Mouse (Mus musculus): ENCODE results near the gene Slc10a1.

Gene Slc10a1

DNA sequence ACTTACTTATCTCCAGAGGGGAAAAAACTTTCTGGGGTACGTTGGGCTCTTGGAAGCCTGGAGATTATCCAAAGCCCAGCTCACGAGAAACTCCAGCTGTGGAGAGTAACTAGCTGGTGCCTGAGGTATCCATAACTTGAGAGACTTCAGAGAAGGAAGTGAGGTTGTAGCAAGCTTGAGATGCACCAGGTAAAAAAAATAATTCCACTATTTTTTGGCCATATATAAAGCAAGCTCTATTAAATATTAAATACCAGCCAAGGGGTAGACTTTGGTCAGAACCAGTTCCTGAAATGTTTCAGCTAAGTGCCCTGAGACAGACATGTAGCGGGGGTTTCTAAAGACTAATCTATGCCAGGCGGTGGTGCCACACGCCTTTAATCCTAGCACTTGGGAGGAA, at the start of gene Slc10a1:
Gene Slc10a1 (minus strand): TSS at position 101 of the 400 bp plus-strand sequence.
- no peak for DNase-seq

DNA sequence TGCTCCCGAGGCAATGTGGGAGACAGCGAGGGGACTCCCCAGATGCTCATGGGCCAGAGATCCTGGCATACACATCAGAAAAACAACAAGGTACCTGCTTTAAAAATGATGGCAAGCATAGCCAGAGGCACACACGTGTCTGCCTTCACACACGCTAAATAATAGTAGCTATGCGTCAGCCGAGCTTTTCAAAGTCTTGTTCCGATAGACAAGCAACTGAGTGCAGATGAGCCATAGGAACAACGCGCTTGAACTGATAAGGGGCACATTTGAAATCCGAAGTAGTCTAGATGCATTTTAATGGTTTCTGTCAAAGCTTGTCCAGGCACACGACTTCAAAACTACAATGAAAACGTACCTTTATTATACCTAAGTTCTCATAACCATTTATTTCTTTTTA, 49.1 kb upstream of the Slc10a1 start:
- DNase-seq: no peak

DNA sequence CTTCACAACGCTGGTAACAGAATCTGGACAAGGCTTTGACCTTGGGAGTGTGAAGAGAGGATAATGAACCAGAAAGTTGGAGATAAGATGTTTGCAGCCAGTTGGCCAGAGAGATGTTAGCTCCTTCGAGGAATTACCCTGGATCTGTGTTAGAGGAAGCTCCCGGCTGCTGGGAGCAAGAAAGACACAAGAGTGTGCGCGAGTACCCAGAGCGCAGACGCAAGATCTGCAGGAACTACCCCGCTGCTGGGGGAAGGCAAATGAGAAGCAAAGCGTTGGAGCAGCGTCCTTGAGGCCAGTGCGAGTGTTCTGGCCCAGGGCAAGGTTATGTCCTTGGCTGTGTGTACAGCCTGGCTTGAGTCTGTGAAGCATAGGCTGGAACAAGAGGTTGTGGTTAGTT, 45.0 kb upstream of the Slc10a1 start:
- DNase-seq: no peak

GRCm38 (mm10) chr12:81011994-81012393, 43.5 kb upstream of the Slc10a1 start:
- DNase-seq: no peak

DNA sequence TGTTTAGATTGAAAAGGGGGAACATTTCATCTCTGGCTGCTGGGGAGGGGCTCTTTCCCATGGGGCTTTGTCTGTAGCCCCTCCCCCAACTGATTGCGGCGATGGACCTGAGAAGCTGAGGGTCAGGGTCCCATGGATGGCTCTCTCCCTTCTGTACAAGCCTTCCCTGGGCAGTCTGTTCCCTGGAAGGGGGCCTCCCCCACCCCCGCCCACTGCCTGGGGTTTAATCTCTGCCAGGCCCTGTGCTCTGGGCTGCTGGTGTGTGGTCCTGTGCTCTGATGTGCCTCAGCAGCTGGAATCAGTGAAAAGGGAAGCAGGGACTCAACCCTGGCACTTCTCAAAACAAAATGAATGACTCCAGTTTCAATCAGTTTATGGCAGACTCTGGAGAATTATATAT, 41.3 kb upstream of the Slc10a1 start:
- no peak for DNase-seq

- DNase-seq: no peak
These were observed 34.5 kb upstream of the Slc10a1 start for GRCm38 (mm10) chr12:81002841-81003635.

DNA sequence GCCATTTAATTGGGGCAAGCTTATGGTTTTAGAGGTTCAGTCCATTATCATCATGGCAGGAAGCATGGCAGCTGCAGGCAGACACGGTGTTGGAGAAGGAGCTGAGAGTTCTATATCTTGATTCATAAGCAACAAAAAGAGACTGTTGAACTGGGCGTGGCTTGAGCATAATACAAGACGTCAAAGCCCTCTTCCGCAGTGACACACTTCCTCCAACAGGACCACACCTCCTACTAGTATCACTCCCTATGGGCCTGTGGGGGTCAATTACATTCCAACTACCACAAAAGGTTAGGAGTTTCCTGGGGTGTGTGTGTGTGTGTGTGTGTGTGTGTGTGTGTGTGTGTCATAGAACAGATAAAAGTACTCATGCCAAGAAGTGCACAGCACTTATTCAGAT, 32.4 kb upstream of the Slc10a1 start:
- no peak for DNase-seq

DNA sequence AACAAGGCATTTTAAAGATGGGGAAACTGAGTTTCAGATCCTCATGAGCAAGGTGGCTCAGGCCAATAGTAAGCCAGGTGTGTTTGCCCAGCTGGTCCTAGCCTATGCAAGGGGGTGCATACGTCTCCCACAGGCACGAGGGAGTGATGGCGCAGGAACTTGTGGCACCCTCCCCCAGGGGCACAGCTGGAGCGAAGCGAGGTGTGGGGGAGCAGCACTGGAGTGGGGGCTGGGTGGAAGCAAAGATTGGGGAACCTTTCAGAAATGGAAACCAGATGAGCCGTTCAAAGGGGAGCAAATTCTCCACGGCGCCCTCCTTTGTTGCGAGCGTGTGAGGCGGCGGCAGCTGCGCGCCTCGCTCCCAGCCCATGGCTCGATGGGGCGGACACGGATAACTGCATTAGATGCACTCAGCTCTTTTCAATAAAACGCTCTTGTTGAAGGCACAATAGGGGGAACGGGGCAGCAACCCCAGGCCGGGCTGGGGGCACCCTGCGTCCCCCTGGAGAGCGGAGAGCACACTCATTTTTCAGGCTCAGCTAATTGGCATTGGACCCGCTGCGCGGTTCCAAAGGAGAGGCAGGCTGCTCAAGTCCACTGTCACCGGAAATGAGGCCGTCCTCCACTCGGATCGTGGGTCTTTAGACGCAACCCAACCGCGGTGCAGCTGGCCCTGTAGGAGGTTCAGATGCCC, 30.2 kb upstream of the Slc10a1 start:
- DNase-seq: no peak

- no peak for DNase-seq
These were observed 29.1 kb upstream of the Slc10a1 start for GRCm38 (mm10) chr12:80997652-80998051.

DNA sequence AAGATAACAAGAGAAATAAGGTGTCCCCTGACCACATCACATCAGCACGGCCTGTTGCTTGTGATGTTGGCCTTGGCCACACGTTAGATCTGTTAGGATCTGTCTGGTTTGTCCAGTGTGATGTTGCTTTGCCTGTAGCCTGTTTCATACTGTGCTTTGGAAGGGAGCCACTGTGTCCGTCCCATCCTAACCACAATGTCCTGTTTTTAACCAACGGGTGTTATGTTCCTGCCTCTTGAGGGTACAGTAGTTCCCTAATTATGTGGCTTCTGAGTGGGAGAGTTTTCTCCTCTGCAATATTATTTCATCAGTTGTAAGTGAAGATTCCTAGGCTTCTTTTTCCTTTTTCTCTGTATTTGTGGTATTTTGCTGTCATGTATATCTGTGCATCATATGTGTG, 26.8 kb upstream of the Slc10a1 start:
- no peak for DNase-seq

GRCm38 (mm10) chr12:80993773-80994172, 25.3 kb upstream of the Slc10a1 start:
- no peak for DNase-seq

GRCm38 (mm10) chr12:80992540-80993122, 24.1 kb upstream of the Slc10a1 start:
- DNase-seq: no peak

- DNase-seq: no peak
These were observed 23.3 kb upstream of the Slc10a1 start for GRCm38 (mm10) chr12:80991806-80992205.

- no peak for DNase-seq
These were observed 22.5 kb upstream of the Slc10a1 start for GRCm38 (mm10) chr12:80990901-80991445.

GRCm38 (mm10) chr12:80988286-80988685, 19.8 kb upstream of the Slc10a1 start:
- DNase-seq: no peak

DNA sequence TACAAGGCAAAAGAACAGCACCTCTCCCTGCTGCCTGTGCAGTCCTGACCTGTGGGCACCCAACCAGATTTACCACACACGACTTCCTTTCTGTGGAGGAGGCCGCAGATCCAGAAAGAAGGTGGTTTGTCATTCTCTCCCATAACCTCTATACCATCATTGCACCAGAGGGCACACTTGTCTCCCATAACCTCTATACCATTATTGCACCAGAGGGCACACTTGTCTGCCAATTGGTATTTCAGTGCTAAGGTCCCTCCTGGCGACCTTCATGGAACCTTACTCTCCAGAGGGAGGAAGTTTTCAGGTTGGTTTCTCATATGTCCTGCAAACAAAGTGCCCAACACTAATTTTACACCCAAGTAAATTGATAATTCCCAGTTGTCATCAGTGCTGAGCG, 18.1 kb upstream of the Slc10a1 start:
- DNase-seq: no peak

DNA sequence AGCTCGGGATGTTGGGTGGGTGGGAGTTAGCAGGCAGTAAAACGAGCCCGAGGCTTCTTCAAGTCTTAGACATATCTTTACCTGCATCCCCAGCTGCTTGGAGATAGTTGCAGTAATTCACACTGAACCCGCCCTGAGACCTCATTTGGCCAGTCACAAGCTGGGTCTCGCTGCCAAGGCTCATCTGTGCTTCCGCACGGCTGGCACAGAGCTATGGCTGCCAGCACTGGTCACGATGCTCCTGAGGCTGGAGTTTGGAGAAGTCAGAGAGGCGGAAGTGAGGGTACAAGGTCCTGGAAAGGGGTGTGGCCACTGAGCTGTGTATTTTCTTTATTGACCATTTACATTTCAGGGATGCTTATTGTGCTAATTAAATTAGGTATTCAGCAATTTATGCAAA, 15.2 kb upstream of the Slc10a1 start:
- DNase-seq: no peak

DNA sequence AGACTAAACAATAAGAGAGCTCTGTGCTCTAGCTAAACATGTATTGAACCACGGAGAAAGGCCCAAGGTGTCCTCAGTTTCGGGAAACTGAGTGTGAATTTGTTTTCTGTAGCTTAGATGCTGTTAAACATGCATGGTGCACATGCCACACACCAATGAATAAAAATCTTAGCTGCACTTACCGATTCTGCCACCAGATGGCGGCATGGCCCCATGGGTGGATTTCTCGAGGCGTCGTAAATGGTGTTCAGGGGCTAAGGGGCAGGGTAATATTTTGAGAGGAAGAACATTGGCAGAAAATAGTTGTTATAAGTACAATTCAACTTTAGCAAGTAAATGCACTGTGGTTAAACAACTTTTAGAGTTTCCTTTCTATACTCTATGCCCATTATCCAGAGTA, 13.8 kb upstream of the Slc10a1 start:
- peak; percentile 76 for DNase-seq

- DNase-seq: no peak
These were observed 7.6 kb upstream of the Slc10a1 start for GRCm38 (mm10) chr12:80975939-80976671.

GRCm38 (mm10) chr12:80971756-80972155, 3.3 kb upstream of the Slc10a1 start:
- DNase-seq: no peak

DNA sequence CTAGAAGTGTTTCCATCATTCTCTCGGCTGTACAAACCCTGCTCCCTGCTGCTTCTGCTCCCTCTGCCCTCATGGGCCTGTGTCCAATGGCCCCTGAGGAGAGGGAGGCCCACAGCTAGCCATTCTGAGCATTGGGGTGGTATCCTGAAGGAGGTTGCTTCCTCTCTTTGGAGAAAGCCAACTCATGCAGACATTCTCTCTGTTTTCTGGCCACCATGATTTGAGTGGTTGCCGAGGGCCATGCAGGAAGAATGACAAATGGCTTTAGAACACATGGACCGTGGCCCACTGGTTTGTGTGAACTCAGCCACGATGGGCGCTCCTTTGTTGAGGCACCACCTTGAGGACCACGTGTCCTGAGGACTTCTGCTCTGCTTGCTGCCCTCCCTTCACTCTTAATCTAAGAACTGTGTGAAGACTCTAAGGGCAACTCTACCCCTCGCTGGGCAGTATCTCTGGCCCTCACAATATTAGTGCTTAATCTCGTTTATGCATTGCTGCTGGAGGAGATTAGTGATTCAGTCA, 1.7 kb upstream of the Slc10a1 start:
- DNase-seq: no peak

DNA sequence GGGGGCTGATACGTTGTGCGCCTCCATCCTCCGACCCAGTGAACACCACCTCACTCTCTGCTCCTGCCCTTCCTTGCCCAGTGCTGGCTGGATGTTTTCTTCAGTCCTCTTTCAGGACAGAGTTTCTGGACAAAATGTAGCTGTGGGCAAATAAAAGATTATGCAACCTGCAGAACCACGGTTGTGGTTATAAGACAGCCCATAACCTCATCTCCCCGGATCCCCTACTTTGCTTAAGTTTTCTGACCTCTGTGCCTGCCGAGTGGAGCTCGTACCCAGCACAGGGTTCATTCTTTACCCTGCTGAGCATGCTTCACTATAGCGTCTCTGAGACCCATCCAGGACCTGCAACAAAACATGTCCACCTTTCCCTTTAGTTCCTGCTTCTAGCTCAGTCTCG, 587 bp downstream of the Slc10a1 start:
- no peak for DNase-seq

Measured in lung, postnatal 14 days (tissue).